ENCODE assay signal across 8 mouse cellular contexts in genomic region chr11:77981609-77982440, GRCm38 (mm10). TPM values are rescaled to one million over a fixed set of nuclear protein-coding genes. Genes with fewer than 3 reads are reported as not detected.
DNase-seq lines count a peak whose midpoint lies in the region; ATAC-seq lines count a peak whose summit lies in the region.

No protein-coding gene starts in this region.

- peak; percentile 100 for DNase-seq in R1 (ENCODE audit: low read depth, low spot score)
- DNase-seq in cerebellum, postnatal 14 days: peak; percentile 90 to 95
- DNase-seq in frontal cortex, postnatal 14 days (ENCODE audit: low spot score in 2 of 2): peak; percentile 92 to 97
- peak; percentile 74 to 77 for DNase-seq in layer of hippocampus, postnatal 25 days (ENCODE audit: extremely low spot score in 1 of 2, low spot score in 1 of 2)
- peak; percentile 100 for DNase-seq in lung, postnatal 25 days (ENCODE audit: low spot score)
- DNase-seq in retina, embryonic 14.5 days (ENCODE audit: low spot score): peak; percentile 99
- DNase-seq in thymus, postnatal 4 days: peak; percentile 85

- peaks cover 18% of the 10 kb centered on the region for H3K4me1 ChIP-seq in hindbrain, embryonic 13.5 days (replicated peaks)

- peak overlapping the region; percentile 55 for H3K4me2 ChIP-seq in hindbrain, embryonic 13.5 days

- peak; percentile 90 for ATAC-seq in hindbrain, embryonic 13.5 days (ENCODE audit: low FRiP score)

- H3K27me3 ChIP-seq in hindbrain, embryonic 13.5 days: peaks cover 16% of the 10 kb centered on the region

- peak overlapping the region; percentile 94 for H3K27ac ChIP-seq in hindbrain, embryonic 13.5 days

- peaks cover 22% of the 10 kb centered on the region for H3K36me3 ChIP-seq in hindbrain, embryonic 13.5 days

- H3K9me3 ChIP-seq in hindbrain, embryonic 13.5 days: no peaks in the 10 kb centered on the region

- under 1% methylated on average over 29 of the region's 29 CpGs for WGBS in hindbrain, embryonic 13.5 days

- peak overlapping the region; percentile 65 for H3K9ac ChIP-seq in hindbrain, embryonic 13.5 days

- H3K4me3 ChIP-seq in hindbrain, embryonic 13.5 days: peak overlapping the region; percentile 94

RNA-seq across cellular contexts. Expression of gene Phf12, which starts 0.7 kb away (rescaled TPM):
- 18.9 and 21.2 TPM in 2 replicates for polyA plus RNA-seq in hindbrain, embryonic 13.5 days (2015; fragmentation: Nextera tagmentation; extraction: Ambion mirVana)
- 10 to 100 TPM; 42.5 to 58.5 TPM for total RNA-seq in layer of hippocampus, postnatal 25 days (2021)

RNA-seq across cellular contexts. Expression of gene Dhrs13, which starts 50.3 kb away (rescaled TPM):
- polyA plus RNA-seq in hindbrain, embryonic 13.5 days (2015; fragmentation: Nextera tagmentation; extraction: Ambion mirVana): 37.1 and 39.3 TPM in 2 replicates
- 1 to 10 TPM; 6.9 to 7.4 TPM for total RNA-seq in layer of hippocampus, postnatal 25 days (2021)

RNA-seq across cellular contexts. Expression of gene Sez6, which starts 51.2 kb away (rescaled TPM):
- 112 and 121 TPM in 2 replicates for polyA plus RNA-seq in hindbrain, embryonic 13.5 days (2015; fragmentation: Nextera tagmentation; extraction: Ambion mirVana)
- total RNA-seq in layer of hippocampus, postnatal 25 days (2021): 100 to 1,000 TPM; 162 to 174 TPM

RNA-seq across cellular contexts. Expression of gene Flot2, which starts 55.9 kb away (rescaled TPM):
- 80.5 and 86.4 TPM in 2 replicates for polyA plus RNA-seq in hindbrain, embryonic 13.5 days (2015; fragmentation: Nextera tagmentation; extraction: Ambion mirVana)
- 10 to 100 TPM; 74.4 to 81.6 TPM for total RNA-seq in layer of hippocampus, postnatal 25 days (2021)

Comparison
In these comparisons a context has a peak if more than half of its experiments do, and no peak if none do; other contexts are left out.
1. Peak in every context shown above with its lines: DNase-seq, ATAC-seq, H3K4me3 ChIP-seq and H3K27ac ChIP-seq.